In the genomic region with DNA sequence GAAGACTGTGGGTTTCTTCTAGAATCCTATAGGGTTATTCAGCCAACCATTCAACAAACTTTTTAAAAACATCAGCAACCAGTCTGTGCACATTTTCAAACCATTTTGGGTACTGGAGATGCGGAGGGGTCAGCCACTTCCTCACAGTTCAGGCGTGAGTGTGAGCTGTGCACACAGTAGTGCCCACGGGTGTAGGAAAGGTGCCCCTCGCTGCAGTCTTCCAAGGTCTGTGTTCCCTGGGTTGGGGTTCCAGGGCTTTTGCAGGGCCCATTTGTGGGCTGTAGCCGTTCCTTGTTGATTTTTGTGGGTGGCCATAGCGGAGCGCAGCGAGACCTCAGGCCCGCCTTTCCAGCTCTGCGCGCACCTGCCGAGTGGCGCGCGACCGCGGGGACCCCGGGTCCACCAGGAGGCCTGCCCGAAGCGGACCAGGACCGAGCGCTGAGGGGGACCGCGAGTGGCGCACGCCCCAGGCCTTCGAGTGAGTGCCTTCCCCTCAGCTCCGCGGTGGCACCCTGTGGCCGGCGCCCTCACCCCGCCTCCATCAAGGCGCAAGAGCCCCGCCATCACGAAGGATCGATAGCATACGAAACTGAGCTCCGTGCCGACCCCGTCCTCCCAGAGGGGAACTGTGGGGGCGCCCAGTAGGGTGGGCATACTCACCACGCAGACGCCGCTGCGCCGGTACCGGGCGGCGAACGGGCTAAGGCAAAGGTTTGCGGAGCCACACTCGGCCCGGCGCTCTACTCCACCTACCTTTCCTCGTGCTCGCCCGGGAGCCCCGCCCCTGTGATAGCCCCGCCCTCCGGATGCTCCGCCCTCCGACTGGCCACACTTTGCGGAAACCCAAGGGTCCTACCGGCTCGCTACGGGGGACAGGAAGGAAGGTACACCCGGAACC, we compare ENCODE assay signal across 8 mouse cellular contexts. TPM values are rescaled to one million over a fixed set of nuclear protein-coding genes. Genes with fewer than 3 reads are reported as not detected.
DNase-seq lines count a peak whose midpoint lies in the region; ATAC-seq and TF ChIP-seq lines count a peak whose summit lies in the region.

A gene (minus strand): TSS at position 780 of the 898 bp plus-strand sequence.

- 0 out of 2 replicates have a peak, but pooled peaks have one; percentile 34 for TF ChIP-seq POLR2A in heart, adult 2 months (IDR thresholded peaks at IDR 0.05; ENCODE audit: insufficient read depth, low read depth, low read length)
- TF ChIP-seq POLR2A in kidney, adult 2 months (IDR thresholded peaks at IDR 0.05; ENCODE audit: low read depth, low read length) = no peak

- TF ChIP-seq CTCF in heart, adult 2 months (IDR thresholded peaks at IDR 0.05) = no peak
- no peak for TF ChIP-seq CTCF in kidney, adult 2 months (conservative IDR thresholded peaks at IDR 0.05; ENCODE audit: insufficient read depth, insufficient read length, low read depth, low read length)

- WGBS in embryonic facial prominence, embryonic 13.5 days = 1% methylated on average over 67 of the region's 67 CpGs
- 3% methylated on average over 67 of the region's 67 CpGs for WGBS in heart, adult 2 months
- 2% methylated on average over 67 of the region's 67 CpGs for WGBS in kidney, adult 2 months
- 1% methylated on average over 66 of the region's 67 CpGs for WGBS in limb, embryonic 11.5 days
- under 1% methylated on average over 67 of the region's 67 CpGs for WGBS in midbrain, embryonic 13.5 days

- H3K9me3 ChIP-seq in embryonic facial prominence, embryonic 13.5 days = no peaks in the 10 kb centered on the region
- no peaks in the 10 kb centered on the region for H3K9me3 ChIP-seq in limb, embryonic 11.5 days (ENCODE audit: control insufficient read depth, low read length)
- H3K9me3 ChIP-seq in midbrain, embryonic 13.5 days = no peaks in the 10 kb centered on the region

- H3K9ac ChIP-seq in embryonic facial prominence, embryonic 13.5 days = peak within 1 kb of the TSS; percentile 70
- H3K9ac ChIP-seq in heart, adult 2 months (ENCODE audit: low read depth, low read length) = peak within 1 kb of the TSS; percentile 37
- H3K9ac ChIP-seq in limb, embryonic 11.5 days (ENCODE audit: low read length) = peak within 1 kb of the TSS; percentile 45
- peak within 1 kb of the TSS; percentile 78 for H3K9ac ChIP-seq in midbrain, embryonic 13.5 days (replicated peaks)

- DNase-seq in 3T3-L1 (ENCODE audit: low read depth, low spot score) = peak; percentile 90
- peak; percentile 91 for DNase-seq in adrenal gland, postnatal 25 days
- DNase-seq in heart, adult 2 months = peak; percentile 92 to 93
- peak; percentile 96 for DNase-seq in kidney, adult 2 months
- peak; percentile 94 for DNase-seq in limb, embryonic 11.5 days (ENCODE audit: low spot score)
- peak; percentile 93 for DNase-seq in spleen, adult 12 weeks (ENCODE audit: low spot score)

- H3K79me2 ChIP-seq in heart, adult 2 months (replicated peaks; ENCODE audit: control insufficient read depth, insufficient read depth, low read length) = no peaks in the 10 kb centered on the region

- no peak within 1 kb of the TSS for H3K27ac ChIP-seq in embryonic facial prominence, embryonic 13.5 days
- H3K27ac ChIP-seq in heart, adult 2 months = peak within 1 kb of the TSS; percentile 57
- H3K27ac ChIP-seq in kidney, adult 2 months (ENCODE audit: insufficient read depth, low read depth, low read length) = peak within 1 kb of the TSS; percentile 58
- H3K27ac ChIP-seq in limb, embryonic 11.5 days (replicated peaks; ENCODE audit: low read depth, low read length) = no peak within 1 kb of the TSS
- H3K27ac ChIP-seq in midbrain, embryonic 13.5 days = no peak within 1 kb of the TSS

- ATAC-seq in embryonic facial prominence, embryonic 13.5 days (ENCODE audit: insufficient number of reproducible peaks, insufficient read depth, low FRiP score, low TSS enrichment, low read depth) = peak; percentile 83
- peak; percentile 90 for ATAC-seq in limb, embryonic 11.5 days (ENCODE audit: insufficient number of reproducible peaks, low FRiP score, low TSS enrichment, low read depth)
- peak; percentile 91 for ATAC-seq in midbrain, embryonic 13.5 days

- 0 out of 2 replicates have a peak, but pooled peaks cover 6% of the 10 kb centered on the region for H3K27me3 ChIP-seq in embryonic facial prominence, embryonic 13.5 days
- H3K27me3 ChIP-seq in heart, adult 2 months (ENCODE audit: control insufficient read depth, insufficient read depth, low read length) = no peaks in the 10 kb centered on the region
- no peaks in the 10 kb centered on the region for H3K27me3 ChIP-seq in kidney, adult 2 months (replicated peaks; ENCODE audit: control insufficient read depth, insufficient read depth, low read length)
- peaks cover 3% of the 10 kb centered on the region; the same call in 1 of the 2 replicates for H3K27me3 ChIP-seq in limb, embryonic 11.5 days (ENCODE audit: control insufficient read depth, insufficient read depth, low read length)
- peaks cover 9% of the 10 kb centered on the region for H3K27me3 ChIP-seq in midbrain, embryonic 13.5 days

- H3K36me3 ChIP-seq in embryonic facial prominence, embryonic 13.5 days = no peaks in the 10 kb centered on the region
- H3K36me3 ChIP-seq in heart, adult 2 months (ENCODE audit: control insufficient read depth, insufficient read depth, low read length) = no peaks in the 10 kb centered on the region
- H3K36me3 ChIP-seq in kidney, adult 2 months (ENCODE audit: control insufficient read depth, insufficient read depth, low read length) = no peaks in the 10 kb centered on the region
- H3K36me3 ChIP-seq in limb, embryonic 11.5 days (ENCODE audit: control insufficient read depth, insufficient read depth, low read length) = no peaks in the 10 kb centered on the region
- no peaks in the 10 kb centered on the region for H3K36me3 ChIP-seq in midbrain, embryonic 13.5 days

- no peak for TF ChIP-seq EP300 in heart, adult 2 months (IDR thresholded peaks at IDR 0.05; ENCODE audit: insufficient read depth, low read depth, low read length)

- peak within 1 kb of the TSS; percentile 66 for H3K4me3 ChIP-seq in embryonic facial prominence, embryonic 13.5 days
- peak within 1 kb of the TSS; percentile 60 for H3K4me3 ChIP-seq in heart, adult 2 months
- peak within 1 kb of the TSS; percentile 69 for H3K4me3 ChIP-seq in kidney, adult 2 months (ENCODE audit: insufficient read depth, low read depth, low read length)
- peak within 1 kb of the TSS; percentile 72 for H3K4me3 ChIP-seq in limb, embryonic 11.5 days (ENCODE audit: low read depth, low read length)
- H3K4me3 ChIP-seq in midbrain, embryonic 13.5 days (replicated peaks) = peak within 1 kb of the TSS; percentile 69

- intact Hi-C loops in heart, adult 2 months (cut with DNase I) = loop anchor here (5.0 kb wide), 1 partner anchor 261 kb away; no protein-coding TSS in a partner anchor

- H3K4me1 ChIP-seq in embryonic facial prominence, embryonic 13.5 days = peaks cover 13% of the 10 kb centered on the region
- peaks cover 7% of the 10 kb centered on the region for H3K4me1 ChIP-seq in heart, adult 2 months (ENCODE audit: control insufficient read depth, insufficient read depth, low read length)
- H3K4me1 ChIP-seq in kidney, adult 2 months (ENCODE audit: control insufficient read depth, insufficient read depth, low read length) = peaks cover 19% of the 10 kb centered on the region; the same call in 1 of the 2 replicates
- H3K4me1 ChIP-seq in limb, embryonic 11.5 days (ENCODE audit: control insufficient read depth, insufficient read depth, low read length) = 0 out of 2 replicates have a peak, but pooled peaks cover 3% of the 10 kb centered on the region
- H3K4me1 ChIP-seq in midbrain, embryonic 13.5 days (replicated peaks) = peaks cover 10% of the 10 kb centered on the region

- peak within 1 kb of the TSS; percentile 97 for H3K4me2 ChIP-seq in embryonic facial prominence, embryonic 13.5 days
- H3K4me2 ChIP-seq in limb, embryonic 11.5 days (ENCODE audit: low read depth, severe bottlenecking) = peak within 1 kb of the TSS; percentile 93
- peak within 1 kb of the TSS; percentile 94 for H3K4me2 ChIP-seq in midbrain, embryonic 13.5 days (replicated peaks)

RNA-seq across cellular contexts. Expression of the gene that starts here (rescaled TPM):
- 6.5 and 8.4 TPM in 2 replicates for total RNA-seq in adrenal gland, postnatal 25 days (2021)
- polyA plus RNA-seq in embryonic facial prominence, embryonic 13.5 days (2015; fragmentation: Nextera tagmentation; extraction: Ambion mirVana) = 16.4 and 17.2 TPM in 2 replicates
- 1 to 10 TPM in 1 of 2 experiments, under 1 TPM in 1; 0.65 to 1.1 TPM for total RNA-seq in heart, adult 2 months (2021)
- polyA plus RNA-seq in heart, adult 2 months (2012; rRNA removed) = 1.3 and 1.5 TPM in 2 replicates
- 59.8 and 60.6 TPM in 2 replicates for polyA plus RNA-seq in kidney, adult 2 months (2012; rRNA removed)
- polyA plus RNA-seq in limb, embryonic 11.5 days (2014; fragmentation: Nextera tagmentation; extraction: Ambion mirVana) = 15.6 and 17.0 TPM in 2 replicates
- 27.2 and 28.1 TPM in 2 replicates for polyA plus RNA-seq in midbrain, embryonic 13.5 days (2015; fragmentation: Nextera tagmentation; extraction: Ambion mirVana)

Comparison
In these comparisons a context has a peak if more than half of its experiments do, and no peak if none do; other contexts are left out.
1. H3K27ac ChIP-seq: peak in heart, adult 2 months (single experiment) and kidney, adult 2 months (single experiment); none in embryonic facial prominence, embryonic 13.5 days (single experiment), limb, embryonic 11.5 days (single experiment) and midbrain, embryonic 13.5 days (single experiment).
2. Peak in every context shown above with its lines, with median percentiles within 50 percentile points of each other: DNase-seq, ATAC-seq, H3K4me2 ChIP-seq, H3K4me3 ChIP-seq and H3K9ac ChIP-seq.